Mouse (Mus musculus): ENCODE measurements around the gene Sema4c. TPM values are rescaled to one million over a fixed set of nuclear protein-coding genes. Genes with fewer than 3 reads are reported as not detected.

Sema4c gene
- 5.9 and 6.9 TPM in 2 replicates for polyA plus RNA-seq (2014; fragmentation: Nextera tagmentation; extraction: Ambion mirVana)

DNA sequence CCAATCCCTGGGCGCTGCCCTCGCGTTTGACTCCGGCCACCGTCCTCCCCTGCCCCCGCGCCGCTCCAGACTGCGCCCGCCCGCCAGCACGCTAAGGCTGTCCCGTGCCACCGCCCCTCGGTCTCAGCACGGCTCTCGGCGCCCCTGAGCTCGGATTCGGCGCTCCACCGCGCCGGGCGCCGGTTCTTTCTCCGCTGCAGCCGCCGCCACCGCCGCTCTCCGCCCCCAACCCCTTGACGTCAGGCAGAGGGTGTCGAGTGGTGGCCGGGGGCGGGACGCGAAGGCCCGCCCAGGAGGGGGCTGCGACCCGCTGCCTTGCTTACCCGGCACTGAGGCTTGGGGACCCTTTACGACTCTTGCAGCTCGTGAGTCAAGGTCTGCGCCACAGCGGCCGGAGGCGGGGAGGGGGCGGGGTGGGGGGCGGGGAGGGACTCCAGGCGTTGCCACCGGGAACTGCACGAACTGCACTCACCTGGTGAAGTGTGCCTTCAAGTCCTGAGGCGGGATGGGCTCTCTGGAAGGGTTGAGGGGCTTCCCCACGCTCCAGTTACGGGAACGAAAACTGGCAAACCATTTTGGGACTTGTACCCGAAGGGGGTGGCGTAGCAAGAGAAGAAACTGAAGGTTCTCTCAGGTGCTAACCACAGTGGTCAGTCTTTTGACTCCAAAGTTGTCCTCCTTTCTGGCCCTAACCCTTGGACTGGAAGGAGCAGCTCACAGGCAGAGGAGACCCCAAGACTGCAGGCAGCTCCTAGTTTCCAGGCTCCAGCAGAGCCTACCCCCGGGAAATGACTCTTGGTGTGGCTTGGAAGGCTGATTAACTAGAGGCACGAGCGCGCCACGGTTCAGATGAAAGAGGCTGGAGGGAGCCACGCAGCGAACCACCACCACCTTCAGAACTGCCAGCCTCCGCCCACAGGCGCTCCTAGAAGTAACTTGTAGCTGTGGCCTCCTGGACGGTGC is at the start of gene Sema4c:
TSS of gene Sema4c (minus strand) at position 319 of the 963 bp plus-strand sequence.
- peak within 1 kb of the TSS; percentile 99 for H3K4me2 ChIP-seq (ENCODE audit: low read length)
- H3K27me3 ChIP-seq (replicated peaks; ENCODE audit: control insufficient read depth, insufficient read depth, low read length), result no peaks in the 10 kb centered on the region
- peak within 1 kb of the TSS; percentile 100 for H3K27ac ChIP-seq (ENCODE audit: low read depth, low read length)
- H3K36me3 ChIP-seq (ENCODE audit: control insufficient read depth, insufficient read depth, low read length), result peaks cover 19% of the 10 kb centered on the region
- 1% methylated on average over 58 of the region's 69 CpGs for WGBS
- DNase-seq (ENCODE audit: low spot score) (peak; percentile 87), ATAC-seq (peak; percentile 56)
- peak within 1 kb of the TSS; percentile 99 for H3K4me3 ChIP-seq (ENCODE audit: low read depth, low read length)
- no peaks in the 10 kb centered on the region for H3K9me3 ChIP-seq (replicated peaks; ENCODE audit: control insufficient read depth, low read length)
- peaks cover 20% of the 10 kb centered on the region for H3K4me1 ChIP-seq (ENCODE audit: control insufficient read depth, insufficient read depth, low read length)
- H3K9ac ChIP-seq (ENCODE audit: low read length), result peak within 1 kb of the TSS; percentile 100

DNA sequence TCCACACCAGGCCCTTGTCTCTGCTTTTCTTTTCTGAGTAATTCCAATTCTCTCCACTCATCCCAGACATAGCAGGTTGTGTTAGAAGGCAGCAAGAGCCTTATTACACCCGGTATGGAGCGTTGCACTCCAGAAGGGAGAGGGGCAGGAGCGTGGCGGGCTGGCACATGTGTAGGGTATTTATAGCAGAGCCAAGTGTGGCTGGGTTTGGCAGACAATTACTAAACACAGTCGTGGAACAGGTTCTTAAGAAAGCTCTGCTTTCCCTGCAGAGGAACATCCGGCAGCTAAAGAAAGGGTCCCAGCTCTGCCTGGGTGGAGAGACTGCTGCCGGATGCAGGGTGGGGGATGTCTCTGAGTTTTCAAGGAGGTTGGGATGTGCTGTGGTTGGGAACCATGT is 48.8 kb upstream of the Sema4c start:
- DNase-seq (ENCODE audit: low spot score) (peak; percentile 54), ATAC-seq (peak; percentile 68; the same call in 1 of the 2 replicates)
- Histone ChIP-seq H3K4me3 (ENCODE audit: low read depth, low read length) (no peak overlapping the region), H3K9me3 (replicated peaks; ENCODE audit: control insufficient read depth, low read length) (no peaks in the 10 kb centered on the region), H3K36me3 (ENCODE audit: control insufficient read depth, insufficient read depth, low read length) (no peaks in the 10 kb centered on the region), H3K27ac (ENCODE audit: low read depth, low read length) (0 out of 2 replicates have a peak overlapping the region, but pooled peaks have one; percentile 14), H3K9ac (ENCODE audit: low read length) (no peak overlapping the region), H3K4me2 (ENCODE audit: low read length) (no peak overlapping the region), H3K27me3 (replicated peaks; ENCODE audit: control insufficient read depth, insufficient read depth, low read length) (no peaks in the 10 kb centered on the region), H3K4me1 (ENCODE audit: control insufficient read depth, insufficient read depth, low read length) (peaks cover 9% of the 10 kb centered on the region)
- WGBS, result 45% methylated on average over 7 of the region's 7 CpGs

DNA sequence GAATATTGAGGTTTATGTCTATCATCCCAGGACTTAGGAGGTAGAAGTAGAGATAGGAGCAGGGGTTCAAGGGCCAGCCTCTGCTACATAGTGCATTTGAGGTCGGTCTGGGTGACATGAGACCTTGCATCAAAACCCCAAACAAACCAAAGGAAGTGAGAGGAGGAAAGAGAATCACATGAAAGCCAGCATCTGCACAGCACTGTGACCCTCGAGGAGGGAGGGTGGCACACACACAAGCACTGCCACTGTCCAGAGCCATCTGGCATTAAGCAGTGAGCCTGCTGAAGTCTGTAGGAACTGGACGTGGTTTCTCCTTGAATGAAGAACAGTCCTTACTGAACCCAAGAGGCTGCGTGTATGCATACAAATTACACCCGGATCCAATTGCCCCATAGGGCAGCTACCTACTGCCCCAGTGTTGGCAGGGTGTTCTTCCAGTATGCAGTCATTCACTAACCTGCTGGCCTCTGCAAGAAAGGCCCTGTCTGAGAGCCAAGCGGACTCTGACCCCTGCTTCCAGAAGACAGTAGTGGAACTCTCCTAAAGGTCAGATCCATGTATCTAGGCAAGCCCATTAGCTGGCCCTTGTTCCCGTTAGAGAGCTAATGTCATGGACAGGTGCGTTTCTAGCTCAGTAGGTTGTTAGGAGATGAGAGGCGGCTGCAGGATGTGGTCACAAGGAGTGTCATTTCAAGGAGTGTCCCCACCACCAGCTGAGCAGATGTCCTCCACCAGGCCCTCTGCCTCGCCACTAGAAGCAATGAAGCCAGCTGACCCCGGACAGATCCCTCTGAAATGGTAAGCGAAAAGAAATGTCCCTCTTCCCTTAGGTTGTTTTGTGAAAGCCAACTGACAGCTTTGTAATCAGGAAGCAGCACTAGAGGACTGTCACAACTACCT is 46.4 kb upstream of the Sema4c start:
- WGBS, result 82% methylated on average over 12 of the region's 12 CpGs
- no peak for ATAC-seq
- no peak overlapping the region for H3K4me3 ChIP-seq (ENCODE audit: low read depth, low read length)

DNA sequence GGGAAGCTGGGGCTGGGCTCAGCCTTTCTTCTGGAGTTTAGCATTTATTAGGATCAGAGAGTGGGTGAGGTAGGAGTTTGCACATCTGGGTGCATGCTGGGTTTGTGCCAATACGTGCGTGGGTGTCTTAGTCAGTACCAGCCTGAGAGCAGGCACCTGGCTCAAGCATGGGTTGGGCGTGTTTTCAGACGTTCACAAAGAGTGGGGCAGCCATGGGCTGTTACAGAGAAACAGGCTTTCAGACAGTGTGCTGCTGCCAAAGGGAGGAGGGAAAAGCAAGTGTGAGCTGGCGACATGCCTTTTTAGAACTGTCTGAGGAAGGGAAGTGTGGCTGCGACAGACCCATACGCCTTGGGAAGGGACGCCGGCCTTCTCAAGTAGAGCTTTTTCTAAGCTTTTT is 45.2 kb upstream of the Sema4c start:
- ATAC-seq (peak; percentile 65; the same call in 1 of the 2 replicates), DNase-seq (ENCODE audit: low spot score) (peak; percentile 75)
- no peak overlapping the region for H3K9ac ChIP-seq (ENCODE audit: low read length)
- H3K4me2 ChIP-seq (ENCODE audit: low read length), result no peak overlapping the region
- peak overlapping the region; percentile 35 for H3K27ac ChIP-seq (ENCODE audit: low read depth, low read length)
- no peak overlapping the region for H3K4me3 ChIP-seq (ENCODE audit: low read depth, low read length)
- peaks cover 5% of the 10 kb centered on the region for H3K4me1 ChIP-seq (ENCODE audit: control insufficient read depth, insufficient read depth, low read length)
- no peaks in the 10 kb centered on the region for H3K9me3 ChIP-seq (replicated peaks; ENCODE audit: control insufficient read depth, low read length)
- H3K27me3 ChIP-seq (replicated peaks; ENCODE audit: control insufficient read depth, insufficient read depth, low read length), result no peaks in the 10 kb centered on the region
- WGBS, result 57% methylated on average over 9 of the region's 9 CpGs
- no peaks in the 10 kb centered on the region for H3K36me3 ChIP-seq (ENCODE audit: control insufficient read depth, insufficient read depth, low read length)

More for the DNA sequence above, 46.4 kb upstream of the Sema4c start:
- H3K27me3 ChIP-seq (replicated peaks; ENCODE audit: control insufficient read depth, insufficient read depth, low read length), result no peaks in the 10 kb centered on the region
- no peak for DNase-seq (ENCODE audit: low spot score)
- no peak overlapping the region for H3K4me2 ChIP-seq (ENCODE audit: low read length)
- no peaks in the 10 kb centered on the region for H3K36me3 ChIP-seq (ENCODE audit: control insufficient read depth, insufficient read depth, low read length)
- H3K4me1 ChIP-seq (ENCODE audit: control insufficient read depth, insufficient read depth, low read length), result peaks cover 5% of the 10 kb centered on the region
- no peak overlapping the region for H3K9ac ChIP-seq (ENCODE audit: low read length)
- H3K27ac ChIP-seq (ENCODE audit: low read depth, low read length), result no peak overlapping the region
- H3K9me3 ChIP-seq (replicated peaks; ENCODE audit: control insufficient read depth, low read length), result no peaks in the 10 kb centered on the region

DNA sequence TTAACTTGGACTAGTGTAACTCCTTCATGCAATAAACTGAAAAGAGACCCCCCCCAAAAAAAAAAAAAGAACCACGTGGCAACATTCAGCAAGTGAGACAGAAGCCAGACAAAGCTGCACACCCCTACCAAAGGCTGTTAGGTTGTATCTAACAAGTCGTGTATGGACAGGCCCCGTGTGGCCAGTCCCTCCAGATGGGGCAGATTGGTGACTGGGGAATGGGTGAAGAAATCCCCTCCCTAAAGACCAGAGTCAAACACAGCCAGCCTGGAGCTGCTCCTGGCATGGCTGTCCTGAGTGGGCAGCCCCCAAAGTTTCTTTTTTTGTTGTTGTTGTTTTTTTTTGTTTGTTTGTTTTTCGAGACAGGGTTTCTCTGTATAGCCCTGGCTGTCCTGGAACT is 44.1 kb upstream of the Sema4c start:
- H3K4me3 ChIP-seq (ENCODE audit: low read depth, low read length), result no peak overlapping the region
- no peak overlapping the region for H3K4me2 ChIP-seq (ENCODE audit: low read length)
- ATAC-seq, result no peak
- H3K9ac ChIP-seq (ENCODE audit: low read length), result no peak overlapping the region
- H3K36me3 ChIP-seq (ENCODE audit: control insufficient read depth, insufficient read depth, low read length), result no peaks in the 10 kb centered on the region
- H3K27ac ChIP-seq (ENCODE audit: low read depth, low read length), result no peak overlapping the region
- DNase-seq (ENCODE audit: low spot score), result no peak
- peaks cover 5% of the 10 kb centered on the region for H3K4me1 ChIP-seq (ENCODE audit: control insufficient read depth, insufficient read depth, low read length)
- H3K9me3 ChIP-seq (replicated peaks; ENCODE audit: control insufficient read depth, low read length), result no peaks in the 10 kb centered on the region
- no peaks in the 10 kb centered on the region for H3K27me3 ChIP-seq (replicated peaks; ENCODE audit: control insufficient read depth, insufficient read depth, low read length)
- WGBS, result 72% methylated on average over 4 of the region's 4 CpGs

DNA sequence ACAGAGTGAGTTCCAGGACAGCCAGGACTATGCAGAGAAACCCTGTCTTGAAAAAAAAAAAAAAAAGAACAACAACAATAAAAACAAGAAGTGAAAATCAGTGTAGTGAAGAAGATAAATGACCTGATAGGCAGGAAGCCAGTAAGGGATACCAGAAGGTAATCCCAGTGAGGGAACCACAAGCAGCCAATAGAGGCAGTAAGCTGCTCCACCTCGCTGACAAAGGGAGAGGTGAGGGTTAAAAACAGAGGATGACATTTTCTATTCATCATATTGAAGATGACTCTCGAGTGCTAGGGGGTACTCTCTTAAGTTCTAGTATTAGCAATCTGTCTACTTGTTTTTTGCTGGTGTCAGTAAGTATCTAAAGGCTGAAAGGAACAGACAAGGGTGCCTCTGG is 40.3 kb upstream of the Sema4c start:
- Histone ChIP-seq H3K9ac (ENCODE audit: low read length) (no peak overlapping the region), H3K27me3 (replicated peaks; ENCODE audit: control insufficient read depth, insufficient read depth, low read length) (no peaks in the 10 kb centered on the region), H3K36me3 (ENCODE audit: control insufficient read depth, insufficient read depth, low read length) (no peaks in the 10 kb centered on the region), H3K27ac (ENCODE audit: low read depth, low read length) (no peak overlapping the region), H3K4me2 (ENCODE audit: low read length) (no peak overlapping the region), H3K4me1 (ENCODE audit: control insufficient read depth, insufficient read depth, low read length) (peaks cover 5% of the 10 kb centered on the region), H3K9me3 (replicated peaks; ENCODE audit: control insufficient read depth, low read length) (no peaks in the 10 kb centered on the region), H3K4me3 (ENCODE audit: low read depth, low read length) (no peak overlapping the region)
- ATAC-seq (no peak), DNase-seq (ENCODE audit: low spot score) (no peak)
- WGBS, result 71% methylated on average over 2 of the region's 2 CpGs

DNA sequence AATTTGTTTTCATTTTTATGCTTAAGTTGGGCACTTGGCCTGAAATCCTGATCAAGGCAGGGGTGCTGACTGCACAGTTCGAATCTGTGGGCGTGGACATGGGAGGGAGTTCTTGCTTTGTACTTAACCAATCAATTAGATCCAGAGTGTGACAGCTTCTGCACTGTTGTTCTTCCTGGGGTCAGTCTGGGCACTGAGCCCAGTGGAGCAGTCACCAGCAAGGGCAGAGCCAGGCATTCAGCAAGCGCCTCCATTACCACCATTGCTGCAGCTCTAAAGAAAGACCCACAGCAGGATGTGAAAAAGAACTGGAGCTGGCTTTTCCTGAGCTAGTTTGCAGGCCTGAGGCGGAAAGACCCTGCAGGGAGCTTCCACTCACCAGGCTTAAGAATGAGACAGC is 38.0 kb upstream of the Sema4c start:
- peak; percentile 87 for ATAC-seq
- H3K36me3 ChIP-seq (ENCODE audit: control insufficient read depth, insufficient read depth, low read length), result no peaks in the 10 kb centered on the region
- H3K27me3 ChIP-seq (replicated peaks; ENCODE audit: control insufficient read depth, insufficient read depth, low read length), result no peaks in the 10 kb centered on the region
- no peak overlapping the region for H3K4me3 ChIP-seq (ENCODE audit: low read depth, low read length)
- no peaks in the 10 kb centered on the region for H3K9me3 ChIP-seq (replicated peaks; ENCODE audit: control insufficient read depth, low read length)
- DNase-seq (ENCODE audit: low spot score), result peak; percentile 76
- no peak overlapping the region; the same call in 1 of the 2 replicates for H3K27ac ChIP-seq (ENCODE audit: low read depth, low read length)
- peaks cover 3% of the 10 kb centered on the region; the same call in 1 of the 2 replicates for H3K4me1 ChIP-seq (ENCODE audit: control insufficient read depth, insufficient read depth, low read length)
- H3K9ac ChIP-seq (ENCODE audit: low read length), result no peak overlapping the region
- H3K4me2 ChIP-seq (ENCODE audit: low read length), result no peak overlapping the region
- 7% methylated on average over 4 of the region's 4 CpGs for WGBS

DNA sequence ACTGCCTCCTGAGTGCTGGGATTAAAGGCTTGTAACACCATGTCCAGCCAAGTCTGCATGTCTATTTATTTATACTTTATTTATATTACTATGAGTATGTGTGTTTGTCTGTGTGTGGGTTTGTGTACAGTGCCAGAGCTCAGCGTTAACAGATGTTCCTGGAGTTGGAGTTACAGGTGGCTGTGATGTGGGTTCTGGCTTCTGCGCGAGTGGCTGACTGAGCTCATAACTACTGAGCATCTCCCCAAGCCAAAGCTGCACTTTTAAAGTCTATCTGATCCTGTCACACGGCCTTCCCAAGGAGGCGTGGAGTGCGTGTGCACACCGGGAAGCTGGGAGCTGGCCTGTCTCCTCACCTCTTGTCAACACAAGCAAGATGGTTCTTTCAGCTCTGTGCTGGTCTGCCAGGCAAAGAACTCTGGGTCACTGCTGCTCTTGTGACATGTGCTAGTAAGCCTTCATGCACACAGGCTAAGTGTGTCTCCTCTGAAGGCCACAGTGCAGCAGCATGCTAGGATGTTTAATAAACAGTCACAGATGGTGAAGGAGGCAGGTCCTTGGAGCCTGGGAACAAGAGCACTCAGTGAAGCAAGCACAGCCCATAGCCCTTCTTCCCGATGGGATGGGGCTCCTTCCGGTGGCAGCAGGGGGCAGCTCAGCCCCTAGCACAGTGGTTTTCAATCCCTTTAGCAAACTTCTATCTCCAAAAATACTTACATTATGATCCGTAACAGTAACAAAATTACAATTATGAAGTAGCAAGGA is 37.2 kb upstream of the Sema4c start:
- WGBS, result 62% methylated on average over 10 of the region's 10 CpGs
- peak overlapping the region; percentile 14; the same call in 1 of the 2 replicates for H3K27ac ChIP-seq (ENCODE audit: low read depth, low read length)

More for the DNA sequence above, 37.2 kb upstream of the Sema4c start:
- no peak overlapping the region for H3K4me3 ChIP-seq (ENCODE audit: low read depth, low read length)
- H3K27me3 ChIP-seq (replicated peaks; ENCODE audit: control insufficient read depth, insufficient read depth, low read length), result no peaks in the 10 kb centered on the region
- ATAC-seq (peak; percentile 62), DNase-seq (ENCODE audit: low spot score) (peak; percentile 27)
- no peaks in the 10 kb centered on the region for H3K9me3 ChIP-seq (replicated peaks; ENCODE audit: control insufficient read depth, low read length)
- no peak overlapping the region for H3K4me2 ChIP-seq (ENCODE audit: low read length)
- no peaks in the 10 kb centered on the region for H3K36me3 ChIP-seq (ENCODE audit: control insufficient read depth, insufficient read depth, low read length)
- no peak overlapping the region for H3K9ac ChIP-seq (ENCODE audit: low read length)
- H3K4me1 ChIP-seq (ENCODE audit: control insufficient read depth, insufficient read depth, low read length), result peaks cover 3% of the 10 kb centered on the region; the same call in 1 of the 2 replicates

Data from forebrain, embryonic 14.5 days (tissue).